Mouse (Mus musculus): ENCODE data around the gene Olfr690.
"Not testable (repeated sequence)": the region's sequence is repeated elsewhere in the genome, so short reads cannot be mapped to it uniquely, and the experiment has no call there.

- not testable (repeated sequence) for TF ChIP-seq POLR2A, CTCF (IDR thresholded peaks at IDR 0.05; ENCODE audit: insufficient read depth, low read depth, low read length)
These were observed 22.2 kb upstream of the Olfr690 start for GRCm38 (mm10) chr7:105356064-105356463.

All from olfactory bulb, adult 2 months (tissue).